Mouse (Mus musculus) limb, embryonic 13.5 days (tissue): ENCODE measurements around the gene Pigm. TPM values are rescaled to one million over a fixed set of nuclear protein-coding genes. Genes with fewer than 3 reads are reported as not detected.

Experiments used
- ATAC-seq: fragments of 200-750 bp; cut with Nextera tagmentation; 2 replicates; pipeline ENCODE4 v1.8.0; 2017; ENCODE audit warnings: low read depth, moderate number of reproducible peaks, moderate TSS enrichment; ENCODE audit not compliant: low FRiP score
- H3K27ac ChIP-seq: fragments of 300-500 bp; sonication (generic); 2 replicates; pipeline ENCODE4 v1.5.1; 2015; ENCODE audit warnings: inconsistent platforms, mild to moderate bottlenecking, moderate library complexity
- H3K27me3 ChIP-seq: fragments of 300-500 bp; sonication (generic); 2 replicates; pipeline ENCODE4 v1.6.1; 2015; ENCODE audit warnings: mild to moderate bottlenecking, inconsistent platforms
- H3K36me3 ChIP-seq: fragments of 300-500 bp; sonication (generic); 2 replicates; pipeline ENCODE4 v1.6.1; 2015; ENCODE audit warnings: inconsistent platforms, mild to moderate bottlenecking, moderate library complexity
- H3K4me1 ChIP-seq: fragments of 300-500 bp; sonication (generic); 2 replicates; pipeline ENCODE4 v1.6.1; 2015; ENCODE audit warnings: inconsistent platforms
- H3K4me2 ChIP-seq: fragments of 300-500 bp; sonication (generic); replicated peaks from 2 replicates; pipeline ENCODE4 v1.6.1; 2015; ENCODE audit warnings: inconsistent platforms, mild to moderate bottlenecking, moderate library complexity
- H3K4me3 ChIP-seq: fragments of 300-500 bp; sonication (generic); 2 replicates; pipeline ENCODE4 v1.5.1; 2015; ENCODE audit warnings: moderate library complexity, mild to moderate bottlenecking, inconsistent platforms
- H3K9ac ChIP-seq: fragments of 300-500 bp; sonication (generic); 2 replicates; pipeline ENCODE4 v1.6.1; 2015; ENCODE audit warnings: mild to moderate bottlenecking, inconsistent platforms
- H3K9me3 ChIP-seq: fragments of 300-500 bp; sonication (generic); 2 replicates; pipeline ENCODE4 v1.6.1; 2016; ENCODE audit warnings: inconsistent platforms
- WGBS: fragments of 180-500 bp; shearing (Covaris S2); methylation state at CpG from one replicate; pipeline ENCODE4 v1.1.7; 2015; 5-methylcytosine and 5-hydroxymethylcytosine counted together
- polyA plus RNA-seq: library from polyadenylated mRNA; unstranded; fragments of >200 nt; fragmentation: Nextera tagmentation; extraction: Ambion mirVana; gene quantifications from 2 replicates; pipeline ENCODE4 v1.2.1, GENCODE M21; 2015

The Pigm gene
- polyA plus RNA-seq, 1 experiment from 2014 or later: 6.8 TPM

DNA sequence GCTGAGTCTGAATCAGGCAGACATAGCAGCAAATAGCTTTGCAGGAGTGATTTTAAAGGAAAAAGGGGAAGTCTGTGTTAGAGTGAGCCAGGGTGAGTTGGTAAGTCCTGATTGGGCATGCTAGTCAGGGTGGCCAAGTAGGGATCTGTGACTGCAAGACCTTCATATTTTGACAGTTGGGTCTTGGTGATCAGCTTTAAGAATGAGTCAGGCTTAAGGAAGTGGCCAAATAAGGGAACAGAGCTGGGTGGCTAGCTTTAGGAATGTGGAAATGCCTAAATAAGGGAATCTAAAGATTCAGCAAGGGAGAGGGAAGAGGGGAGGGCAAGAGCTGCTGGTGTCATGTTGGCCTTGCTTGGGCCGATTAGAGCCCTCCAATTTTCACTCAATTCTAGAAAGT, 47.0 kb downstream of the Pigm start:
- Histone ChIP-seq H3K27me3 (no peaks in the 10 kb centered on the region), H3K27ac (no peak overlapping the region), H3K4me2 (no peak overlapping the region), H3K4me3 (no peak overlapping the region), H3K4me1 (peaks cover 9% of the 10 kb centered on the region), H3K9ac (no peak overlapping the region), H3K9me3 (no peaks in the 10 kb centered on the region), H3K36me3 (no peaks in the 10 kb centered on the region)
- 57% methylated on average over 1 of the region's 1 CpGs for WGBS
- ATAC-seq: no peak

DNA sequence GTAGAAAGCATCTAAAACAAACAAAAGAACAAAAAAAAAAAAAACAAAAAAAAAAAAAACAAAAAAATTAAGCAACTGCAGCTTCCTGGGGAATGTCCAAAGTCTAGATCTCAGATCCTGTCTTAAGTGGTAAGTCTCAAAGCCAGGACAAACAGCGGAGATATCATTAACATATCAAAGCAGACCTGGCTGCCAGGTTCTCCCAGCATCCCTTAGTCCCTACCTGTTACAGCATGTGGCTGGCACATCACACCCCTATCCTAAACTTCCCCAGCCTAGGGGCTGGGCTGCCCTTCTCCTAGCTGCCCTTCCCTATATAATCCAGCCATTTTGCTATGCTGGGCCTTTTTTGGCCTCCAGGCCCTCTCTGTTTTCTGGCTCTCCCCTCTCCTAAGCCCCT, 50.1 kb downstream of the Pigm start:
- Histone ChIP-seq H3K9me3 (no peaks in the 10 kb centered on the region), H3K4me2 (no peak overlapping the region), H3K27me3 (no peaks in the 10 kb centered on the region), H3K4me1 (peaks cover 8% of the 10 kb centered on the region; the same call in 1 of the 2 replicates), H3K4me3 (no peak overlapping the region), H3K9ac (no peak overlapping the region), H3K27ac (no peak overlapping the region), H3K36me3 (no peaks in the 10 kb centered on the region)
- 26% methylated on average over 1 of the region's 1 CpGs for WGBS
- no peak for ATAC-seq

DNA sequence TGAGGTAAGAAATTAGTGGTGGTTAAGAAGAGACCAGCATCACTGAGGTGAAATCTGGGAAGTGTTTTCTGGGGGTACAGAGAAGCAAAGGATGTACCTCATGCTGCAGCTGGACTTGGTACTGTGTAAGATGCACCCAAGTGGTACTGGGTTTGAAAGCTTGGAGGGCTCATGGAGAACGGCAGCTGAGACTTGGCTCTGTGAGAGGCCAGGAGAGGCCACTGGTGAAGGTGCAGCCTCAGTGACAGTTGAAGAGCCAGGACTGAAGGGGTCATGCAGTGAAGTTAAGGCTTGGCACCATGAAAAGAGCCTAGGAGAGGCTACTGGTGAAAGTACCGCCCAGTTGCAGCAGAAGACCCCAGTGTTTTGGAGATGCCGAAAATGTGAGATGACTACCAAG, 51.5 kb downstream of the Pigm start:
- H3K27me3 ChIP-seq: no peaks in the 10 kb centered on the region
- no peak overlapping the region for H3K9ac ChIP-seq
- H3K9me3 ChIP-seq: no peaks in the 10 kb centered on the region
- WGBS: 87% methylated on average over 3 of the region's 3 CpGs
- H3K4me2 ChIP-seq: no peak overlapping the region
- no peak overlapping the region for H3K4me3 ChIP-seq
- no peak for ATAC-seq
- H3K27ac ChIP-seq: no peak overlapping the region
- H3K36me3 ChIP-seq: no peaks in the 10 kb centered on the region
- H3K4me1 ChIP-seq: peaks cover 8% of the 10 kb centered on the region; the same call in 1 of the 2 replicates

GRCm38 (mm10) chr1:172428614-172429013, 52.3 kb downstream of the Pigm start:
- ATAC-seq: no peak
- Histone ChIP-seq H3K9me3 (no peaks in the 10 kb centered on the region), H3K27me3 (no peaks in the 10 kb centered on the region), H3K36me3 (no peaks in the 10 kb centered on the region), H3K4me2 (no peak overlapping the region), H3K4me3 (no peak overlapping the region), H3K27ac (no peak overlapping the region), H3K4me1 (peaks cover 5% of the 10 kb centered on the region; the same call in 1 of the 2 replicates), H3K9ac (no peak overlapping the region)
- 72% methylated on average over 1 of the region's 1 CpGs for WGBS

DNA sequence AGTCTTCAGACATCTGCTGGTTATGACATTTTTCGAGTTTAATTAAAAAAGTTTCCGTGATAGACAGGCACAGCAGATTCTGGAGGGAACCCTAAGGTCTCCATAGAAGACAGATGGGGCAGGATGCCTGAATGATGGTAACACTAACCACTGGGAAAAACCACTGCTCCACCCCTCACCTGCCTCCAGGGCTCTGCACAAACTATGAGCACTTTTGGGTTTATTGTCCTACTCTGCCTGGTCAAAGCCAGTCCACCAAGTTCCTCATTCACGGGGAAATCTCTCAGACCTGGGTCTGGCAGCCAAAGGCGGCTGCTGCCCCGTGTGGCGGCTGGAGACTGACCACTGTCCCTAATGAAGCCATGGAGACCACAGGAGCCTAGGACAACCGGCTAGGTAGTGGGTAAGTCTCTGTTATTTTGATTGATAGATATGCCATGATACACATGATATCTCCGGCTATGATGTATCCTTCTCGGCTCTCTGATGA, 54.4 kb downstream of the Pigm start:
- Histone ChIP-seq H3K27me3 (no peaks in the 10 kb centered on the region), H3K36me3 (no peaks in the 10 kb centered on the region), H3K27ac (no peak overlapping the region), H3K4me3 (no peak overlapping the region), H3K9ac (no peak overlapping the region), H3K9me3 (no peaks in the 10 kb centered on the region), H3K4me2 (no peak overlapping the region), H3K4me1 (peaks cover 4% of the 10 kb centered on the region; the same call in 1 of the 2 replicates)
- WGBS: 51% methylated on average over 9 of the region's 9 CpGs
- ATAC-seq: no peak

GRCm38 (mm10) chr1:172431836-172432586, 55.7 kb downstream of the Pigm start:
- no peaks in the 10 kb centered on the region for H3K36me3 ChIP-seq
- no peak overlapping the region for H3K27ac ChIP-seq
- H3K4me2 ChIP-seq: no peak overlapping the region
- peaks cover 4% of the 10 kb centered on the region; the same call in 1 of the 2 replicates for H3K4me1 ChIP-seq
- WGBS: 41% methylated on average over 4 of the region's 4 CpGs
- no peak overlapping the region for H3K9ac ChIP-seq
- no peaks in the 10 kb centered on the region for H3K27me3 ChIP-seq
- ATAC-seq: no peak
- no peaks in the 10 kb centered on the region for H3K9me3 ChIP-seq
- H3K4me3 ChIP-seq: no peak overlapping the region

DNA sequence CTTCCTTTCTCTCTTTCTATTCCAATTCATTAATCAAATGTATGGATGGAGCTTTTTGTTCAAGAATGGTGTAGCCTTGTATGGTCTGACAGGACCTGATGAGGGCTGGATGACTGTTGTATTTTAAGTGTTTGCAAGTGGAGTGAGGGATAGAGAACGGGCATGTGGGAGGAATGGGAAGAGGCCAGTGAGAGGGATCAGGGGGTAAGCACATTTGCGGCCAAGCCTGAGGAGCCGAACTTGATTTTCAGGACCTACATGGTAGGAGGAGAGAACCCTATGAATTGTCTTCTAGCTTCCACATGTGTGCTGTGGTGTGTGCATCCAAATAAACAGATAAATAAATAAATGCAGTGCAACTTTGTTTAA, 56.2 kb downstream of the Pigm start:
- H3K9me3 ChIP-seq: no peaks in the 10 kb centered on the region
- no peak overlapping the region for H3K27ac ChIP-seq
- H3K4me3 ChIP-seq: no peak overlapping the region
- H3K4me1 ChIP-seq: peaks cover 4% of the 10 kb centered on the region; the same call in 1 of the 2 replicates
- 79% methylated on average over 3 of the region's 3 CpGs for WGBS
- no peaks in the 10 kb centered on the region for H3K36me3 ChIP-seq
- no peak overlapping the region for H3K4me2 ChIP-seq
- ATAC-seq: no peak
- no peak overlapping the region for H3K9ac ChIP-seq
- no peaks in the 10 kb centered on the region for H3K27me3 ChIP-seq

- Histone ChIP-seq H3K36me3 (no peaks in the 10 kb centered on the region), H3K4me2 (no peak overlapping the region), H3K9me3 (no peaks in the 10 kb centered on the region), H3K4me1 (peaks cover 4% of the 10 kb centered on the region; the same call in 1 of the 2 replicates), H3K4me3 (no peak overlapping the region), H3K27me3 (no peaks in the 10 kb centered on the region), H3K9ac (no peak overlapping the region), H3K27ac (no peak overlapping the region)
- WGBS: 81% methylated on average over 20 of the region's 20 CpGs
- ATAC-seq: no peak
These were observed 56.9 kb downstream of the Pigm start for GRCm38 (mm10) chr1:172433012-172433850.

Other genes starting within 250 kb of the Pigm start
- 165 and 167 TPM in 2 replicates for gene Pex19, start 249.8 kb upstream of the Pigm start, polyA plus RNA-seq
- gene Dcaf8, start 228.5 kb upstream of the Pigm start, polyA plus RNA-seq: 173 and 176 TPM in 2 replicates
- gene Pea15a, start 169.7 kb upstream of the Pigm start, polyA plus RNA-seq: 108 and 113 TPM in 2 replicates
- gene Casq1, start 156.7 kb upstream of the Pigm start, polyA plus RNA-seq: 6.5 and 8.1 TPM in 2 replicates
- gene Atp1a4, start 118.1 kb upstream of the Pigm start, polyA plus RNA-seq: not detected in 2 replicates
- 42.2 and 46.7 TPM in 2 replicates for gene Igsf8, start 114.9 kb upstream of the Pigm start, polyA plus RNA-seq
- 5.3 and 5.6 TPM in 2 replicates for gene Atp1a2, start 78.5 kb upstream of the Pigm start, polyA plus RNA-seq
- 0.06 TPM in 1 of 2 replicates, not detected in the other for gene Kcnj9, start 47.2 kb upstream of the Pigm start, polyA plus RNA-seq
- gene Kcnj10, start 35.3 kb upstream of the Pigm start, polyA plus RNA-seq: 0.04 and 0.05 TPM in 2 replicates
- 0.25 and 0.63 TPM in 2 replicates for gene Slamf9, start 98.8 kb downstream of the Pigm start, polyA plus RNA-seq
- 47.9 and 53.2 TPM in 2 replicates for gene Igsf9, start 105.2 kb downstream of the Pigm start, polyA plus RNA-seq
- 118 and 119 TPM in 2 replicates for gene Tagln2, start 123.5 kb downstream of the Pigm start, polyA plus RNA-seq
- 1.0 and 1.7 TPM in 2 replicates for gene Cfap45, start 144.3 kb downstream of the Pigm start, polyA plus RNA-seq
- gene Vsig8, start 179.4 kb downstream of the Pigm start, polyA plus RNA-seq: 0.33 TPM in 1 of 2 replicates, not detected in the other
- 0.11 and 0.25 TPM in 2 replicates for gene Slamf8, start 214.0 kb downstream of the Pigm start, polyA plus RNA-seq
- 1.0 and 1.3 TPM in 2 replicates for gene Fcrl6, start 226.0 kb downstream of the Pigm start, polyA plus RNA-seq